ENCODE assay signal across 8 mouse cellular contexts in genomic region chr2:105615891-105616733, GRCm38 (mm10). TPM values are rescaled to one million over a fixed set of nuclear protein-coding genes. Genes with fewer than 3 reads are reported as not detected.
DNase-seq lines count a peak whose midpoint lies in the region; ATAC-seq lines count a peak whose summit lies in the region.

No protein-coding gene starts in this region.

- peaks cover 9% of the 10 kb centered on the region for H3K4me1 ChIP-seq in kidney, embryonic 15.5 days
- H3K4me1 ChIP-seq in neural tube, embryonic 14.5 days (ENCODE audit: control insufficient read depth, insufficient read depth, low read length): peaks cover 10% of the 10 kb centered on the region; the same call in 1 of the 2 replicates

- H3K9me3 ChIP-seq in kidney, embryonic 15.5 days (replicated peaks): no peaks in the 10 kb centered on the region
- no peaks in the 10 kb centered on the region for H3K9me3 ChIP-seq in neural tube, embryonic 14.5 days (ENCODE audit: control insufficient read depth, low read length)

- no peak overlapping the region for H3K9ac ChIP-seq in kidney, embryonic 15.5 days
- H3K9ac ChIP-seq in neural tube, embryonic 14.5 days (replicated peaks; ENCODE audit: low read depth, low read length): no peak overlapping the region

- peaks cover 25% of the 10 kb centered on the region for H3K27me3 ChIP-seq in kidney, embryonic 15.5 days
- H3K27me3 ChIP-seq in neural tube, embryonic 14.5 days (ENCODE audit: control insufficient read depth, insufficient read depth, low read length): no peaks in the 10 kb centered on the region

- WGBS in kidney, embryonic 15.5 days: 32% methylated on average over 18 of the region's 18 CpGs
- 25% methylated on average over 18 of the region's 18 CpGs for WGBS in neural tube, embryonic 14.5 days

- no peak overlapping the region for H3K27ac ChIP-seq in kidney, embryonic 15.5 days
- no peak overlapping the region for H3K27ac ChIP-seq in neural tube, embryonic 14.5 days (ENCODE audit: low read depth, low read length)

- peak; percentile 8 for DNase-seq in thymus, postnatal 14 days
- no peak for DNase-seq in thymus, postnatal 25 days
- peak; percentile 75 to 82 for DNase-seq in cerebellum, postnatal 14 days
- DNase-seq in heart, adult 8-10 months (ENCODE audit: low spot score): peak; percentile 13
- DNase-seq in liver: peak; percentile 17
- no peak for DNase-seq in ovary, postnatal 14 days (ENCODE audit: low spot score)

- H3K4me3 ChIP-seq in kidney, embryonic 15.5 days (replicated peaks): peak overlapping the region; percentile 18; the same call in 1 of the 2 replicates
- no peak overlapping the region; the same call in 1 of the 2 replicates for H3K4me3 ChIP-seq in neural tube, embryonic 14.5 days (ENCODE audit: low read depth, low read length)

- peak overlapping the region; percentile 53 for H3K4me2 ChIP-seq in kidney, embryonic 15.5 days
- peak overlapping the region; percentile 36 for H3K4me2 ChIP-seq in neural tube, embryonic 14.5 days (ENCODE audit: low read depth, low read length)

- ATAC-seq in kidney, embryonic 15.5 days (replicated peaks; ENCODE audit: low FRiP score): peak; percentile 72
- peak; percentile 50 for ATAC-seq in neural tube, embryonic 14.5 days (ENCODE audit: low read depth)

- H3K36me3 ChIP-seq in kidney, embryonic 15.5 days: no peaks in the 10 kb centered on the region
- H3K36me3 ChIP-seq in neural tube, embryonic 14.5 days (ENCODE audit: control insufficient read depth, insufficient read depth, low read length): no peaks in the 10 kb centered on the region

RNA-seq across cellular contexts. Expression of gene Pax6, which starts 52.6 kb away (rescaled TPM):
- total RNA-seq in heart, adult 8-10 months (2022): not detected
- 0.18 and 0.19 TPM in 2 replicates for polyA plus RNA-seq in kidney, embryonic 15.5 days (2015; fragmentation: Nextera tagmentation; extraction: Ambion mirVana)
- polyA plus RNA-seq in neural tube, embryonic 14.5 days (2014; fragmentation: Nextera tagmentation; extraction: Ambion mirVana): 13.3 and 13.5 TPM in 2 replicates

Comparison
In these comparisons a context has a peak if more than half of its experiments do, and no peak if none do; other contexts are left out.
1. DNase-seq: peak in thymus, postnatal 14 days (single experiment), cerebellum, postnatal 14 days (2 of 2), heart, adult 8-10 months (single experiment) and liver (single experiment); none in thymus, postnatal 25 days (single experiment) and ovary, postnatal 14 days (single experiment).
2. RNA of gene Pax6, which starts 52.6 kb away (polyA plus RNA-seq): 13.3 to 13.5 TPM in neural tube, embryonic 14.5 days; 0.18 to 0.19 TPM in kidney, embryonic 15.5 days; every median in the first group is over 10 times any median in the second.